Mouse (Mus musculus) stomach, embryonic 15.5 days (tissue): ENCODE measurements at regions not wholly inside any gene's neighbourhood (a gene's known extent, or its start where the extent isn't known, plus 50 kb on each side); places are given as distances from the start of the nearest gene placed in this dataset.

Experiments used
- ATAC-seq: fragments of 200-750 bp; cut with Nextera tagmentation; 2 replicates; pipeline ENCODE4 v1.8.0; 2017; ENCODE audit warnings: low read depth, moderate number of reproducible peaks, moderate TSS enrichment; ENCODE audit not compliant: insufficient read depth, low FRiP score
- H3K27ac ChIP-seq: fragments of 300-500 bp; sonication (generic); 2 replicates; pipeline ENCODE4 v1.5.1; 2015; ENCODE audit warnings: mild to moderate bottlenecking, inconsistent platforms
- H3K27me3 ChIP-seq: fragments of 300-500 bp; sonication (generic); replicated peaks from 2 replicates; pipeline ENCODE4 v1.6.1; 2015; ENCODE audit warnings: inconsistent platforms
- H3K36me3 ChIP-seq: fragments of 300-500 bp; sonication (generic); 2 replicates; pipeline ENCODE4 v1.6.1; 2015; ENCODE audit warnings: inconsistent platforms
- H3K4me1 ChIP-seq: fragments of 300-500 bp; sonication (generic); 2 replicates; pipeline ENCODE4 v1.6.1; 2015; ENCODE audit warnings: inconsistent platforms
- H3K4me2 ChIP-seq: fragments of 300-500 bp; sonication (generic); 2 replicates; pipeline ENCODE4 v1.6.1; 2015; ENCODE audit warnings: mild to moderate bottlenecking, inconsistent platforms
- H3K4me3 ChIP-seq: fragments of 300-500 bp; sonication (generic); replicated peaks from 2 replicates; pipeline ENCODE4 v1.5.1; 2015; ENCODE audit warnings: inconsistent platforms
- H3K9ac ChIP-seq: fragments of 300-500 bp; sonication (generic); 2 replicates; pipeline ENCODE4 v1.6.1; 2015; ENCODE audit warnings: inconsistent platforms
- H3K9me3 ChIP-seq: fragments of 300-500 bp; sonication (generic); 2 replicates; pipeline ENCODE4 v1.6.1; 2016; ENCODE audit warnings: inconsistent platforms
- WGBS: fragments of 180-500 bp; shearing (Covaris S2); methylation state at CpG from one replicate; pipeline ENCODE4 v1.1.7; 2015; 5-methylcytosine and 5-hydroxymethylcytosine counted together

DNA sequence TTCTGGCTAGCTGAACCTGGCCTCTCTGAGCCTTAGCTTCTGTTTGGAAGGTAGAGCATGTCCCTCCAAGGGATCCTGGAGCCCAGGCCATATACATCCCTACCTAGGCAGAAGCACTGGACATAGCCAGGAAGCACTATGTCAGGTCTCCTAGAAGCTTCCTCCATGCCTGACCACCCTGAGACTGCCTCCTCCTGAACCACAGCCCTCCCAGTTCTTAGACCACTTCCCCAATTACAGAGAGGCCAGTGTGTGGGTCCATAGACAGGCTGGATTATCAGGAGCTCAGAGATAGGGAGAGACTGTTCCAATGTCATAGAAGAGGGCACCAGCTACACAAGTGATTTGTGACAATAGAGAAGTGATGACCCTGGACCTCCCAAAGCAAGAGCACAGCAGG lies 72.0 kb downstream of the Rplp1 start:
- no peak overlapping the region for H3K27ac ChIP-seq
- no peak overlapping the region for H3K4me3 ChIP-seq
- H3K9me3 ChIP-seq, result no peaks in the 10 kb centered on the region
- ATAC-seq, result no peak
- H3K9ac ChIP-seq, result no peak overlapping the region
- H3K4me1 ChIP-seq, result no peaks in the 10 kb centered on the region
- no peak overlapping the region for H3K4me2 ChIP-seq
- no peaks in the 10 kb centered on the region for H3K27me3 ChIP-seq
- H3K36me3 ChIP-seq, result no peaks in the 10 kb centered on the region

DNA sequence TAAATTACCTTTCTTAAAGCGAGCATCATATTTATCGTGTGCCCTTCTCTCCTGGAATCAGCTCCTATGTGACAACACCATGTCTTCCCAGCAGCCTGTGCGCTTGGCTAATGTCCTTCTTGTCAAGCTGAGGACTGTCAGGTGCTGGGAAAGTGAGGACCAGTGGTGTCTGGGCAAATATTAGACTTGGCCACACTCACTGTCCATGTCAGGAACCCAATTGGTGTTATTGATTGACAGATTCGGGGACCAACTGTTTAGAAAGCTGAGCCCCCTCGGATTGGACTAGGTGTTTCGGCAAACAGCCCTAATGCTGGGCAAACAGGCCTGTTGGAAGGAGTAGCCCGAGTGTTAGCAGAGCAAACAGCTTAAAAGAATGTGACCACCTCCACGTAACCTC lies 73.1 kb downstream of the Rplp1 start:
- Histone ChIP-seq H3K4me1 (no peaks in the 10 kb centered on the region), H3K4me2 (no peak overlapping the region), H3K9me3 (no peaks in the 10 kb centered on the region), H3K9ac (no peak overlapping the region), H3K27me3 (no peaks in the 10 kb centered on the region), H3K36me3 (no peaks in the 10 kb centered on the region), H3K27ac (no peak overlapping the region), H3K4me3 (no peak overlapping the region)
- no peak for ATAC-seq
- 58% methylated on average over 8 of the region's 8 CpGs for WGBS

DNA sequence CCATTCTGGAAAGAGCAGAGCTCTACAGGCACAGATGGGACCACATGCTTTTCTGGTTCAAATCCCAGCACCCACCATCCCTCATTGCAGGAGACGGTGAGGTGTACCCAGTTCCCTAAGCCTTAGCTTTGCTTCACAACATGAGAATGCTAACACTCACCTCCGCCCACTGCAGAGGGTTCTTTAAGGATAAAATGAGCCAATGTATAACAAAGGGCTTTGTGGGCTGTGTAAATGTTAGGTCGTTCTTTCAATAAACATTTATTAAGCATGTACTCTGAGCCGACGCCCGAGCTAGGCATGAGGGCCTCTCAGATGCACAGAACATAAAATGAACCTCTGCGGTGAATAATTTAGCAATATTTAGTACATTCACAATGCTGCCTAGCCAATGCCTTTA lies 74.0 kb downstream of the Rplp1 start:
- H3K36me3 ChIP-seq, result no peaks in the 10 kb centered on the region
- 39% methylated on average over 7 of the region's 7 CpGs for WGBS
- H3K9me3 ChIP-seq, result no peaks in the 10 kb centered on the region
- H3K4me2 ChIP-seq, result no peak overlapping the region
- H3K27ac ChIP-seq, result no peak overlapping the region
- no peaks in the 10 kb centered on the region for H3K4me1 ChIP-seq
- H3K4me3 ChIP-seq, result no peak overlapping the region
- ATAC-seq, result peak; percentile 69; the same call in 1 of the 2 replicates
- no peaks in the 10 kb centered on the region for H3K27me3 ChIP-seq
- H3K9ac ChIP-seq, result no peak overlapping the region

DNA sequence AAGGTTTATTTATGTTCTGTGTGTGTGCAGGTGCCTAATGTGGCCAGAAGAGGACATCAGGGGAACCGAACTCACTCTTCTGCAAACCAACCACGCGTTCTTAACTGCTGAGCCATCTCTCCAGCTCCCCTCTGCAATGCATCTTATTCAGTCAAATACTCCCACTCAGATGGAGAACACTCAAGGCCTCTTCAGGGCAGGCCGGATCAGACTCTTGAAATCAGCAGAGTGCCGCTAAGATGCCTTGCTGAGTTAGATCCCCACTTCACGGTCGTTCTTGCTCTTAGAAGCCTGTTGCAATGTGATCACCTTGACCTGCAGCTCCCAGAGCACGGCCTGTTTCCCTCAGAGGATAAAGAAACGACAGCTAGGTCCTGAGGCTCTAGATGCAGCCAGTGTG lies 81.1 kb downstream of the Rplp1 start:
- no peak overlapping the region for H3K4me2 ChIP-seq
- 71% methylated on average over 9 of the region's 9 CpGs for WGBS

DNA sequence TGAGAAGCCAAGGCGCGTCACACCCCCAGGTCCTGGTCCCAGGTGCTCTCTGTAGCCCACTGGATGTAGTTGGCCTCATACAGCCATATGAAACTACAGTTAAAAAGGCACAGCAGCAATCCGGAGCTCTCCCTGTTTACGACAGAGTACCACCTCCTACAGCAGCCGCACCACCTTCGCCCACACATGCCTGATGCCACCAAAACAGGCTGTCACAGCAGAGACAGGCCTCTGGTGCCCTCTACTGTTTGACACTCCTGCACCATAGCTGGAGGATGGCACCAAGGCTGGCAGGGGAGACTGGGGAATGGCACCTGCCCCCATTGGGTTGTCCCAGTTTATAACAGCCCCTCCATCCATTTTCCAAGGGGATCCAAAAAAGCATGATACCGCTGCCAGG lies 84.1 kb downstream of the Rplp1 start:
- WGBS, result 70% methylated on average over 7 of the region's 7 CpGs
- Histone ChIP-seq H3K27ac (no peak overlapping the region), H3K9ac (no peak overlapping the region), H3K4me2 (no peak overlapping the region), H3K27me3 (no peaks in the 10 kb centered on the region), H3K9me3 (no peaks in the 10 kb centered on the region), H3K4me1 (no peaks in the 10 kb centered on the region), H3K4me3 (no peak overlapping the region), H3K36me3 (no peaks in the 10 kb centered on the region)
- ATAC-seq, result no peak

More for the DNA sequence above, 81.1 kb downstream of the Rplp1 start:
- Histone ChIP-seq H3K27me3 (no peaks in the 10 kb centered on the region), H3K4me1 (no peaks in the 10 kb centered on the region), H3K4me3 (no peak overlapping the region), H3K9ac (no peak overlapping the region), H3K36me3 (no peaks in the 10 kb centered on the region), H3K27ac (no peak overlapping the region), H3K9me3 (no peaks in the 10 kb centered on the region)
- no peak for ATAC-seq

DNA sequence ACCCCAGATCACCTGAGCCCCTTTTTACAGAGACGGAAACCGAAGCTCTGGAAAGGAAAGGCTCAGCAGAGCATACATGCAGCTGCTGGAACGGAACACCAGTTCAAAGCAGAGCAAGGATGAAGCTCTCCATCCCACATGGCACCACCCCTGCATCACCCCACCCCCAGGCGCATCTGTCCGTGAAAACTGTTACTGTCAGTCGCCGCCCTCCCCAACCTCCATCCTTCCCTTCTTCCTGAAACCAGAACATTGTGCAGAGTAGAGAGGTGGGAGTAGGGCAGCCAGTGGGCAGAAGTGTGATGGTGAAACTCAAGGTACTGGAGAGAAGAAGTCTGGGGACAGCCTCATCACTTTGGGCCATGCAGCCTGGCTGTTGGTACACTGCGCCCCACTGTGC lies 84.6 kb downstream of the Rplp1 start:
- no peaks in the 10 kb centered on the region for H3K4me1 ChIP-seq
- no peak overlapping the region for H3K9ac ChIP-seq
- no peak overlapping the region for H3K27ac ChIP-seq
- no peak for ATAC-seq
- H3K9me3 ChIP-seq, result no peaks in the 10 kb centered on the region
- H3K27me3 ChIP-seq, result no peaks in the 10 kb centered on the region
- H3K4me3 ChIP-seq, result no peak overlapping the region
- no peak overlapping the region for H3K4me2 ChIP-seq
- WGBS, result 72% methylated on average over 8 of the region's 8 CpGs
- H3K36me3 ChIP-seq, result no peaks in the 10 kb centered on the region

DNA sequence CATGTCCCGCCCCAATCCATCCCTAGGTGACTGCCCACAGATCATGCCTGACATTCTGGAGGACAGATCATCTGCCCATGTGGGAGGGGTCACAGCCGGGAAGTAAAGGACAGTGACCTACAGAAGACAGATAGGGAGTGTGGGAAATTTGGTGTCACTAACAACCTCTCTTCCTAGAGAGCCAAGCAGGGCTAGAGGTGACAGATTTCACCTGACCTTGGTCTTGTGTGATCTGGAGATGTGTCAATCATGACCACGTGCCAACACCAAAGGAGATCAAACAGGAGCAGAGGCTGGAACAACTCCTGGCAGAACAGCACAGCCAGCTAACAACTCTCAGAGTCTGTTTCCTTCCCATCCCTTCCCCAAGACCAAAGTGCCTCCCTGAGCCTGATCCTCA lies 85.0 kb downstream of the Rplp1 start:
- Histone ChIP-seq H3K27me3 (no peaks in the 10 kb centered on the region), H3K4me3 (no peak overlapping the region), H3K27ac (no peak overlapping the region), H3K9me3 (no peaks in the 10 kb centered on the region), H3K36me3 (no peaks in the 10 kb centered on the region), H3K9ac (no peak overlapping the region), H3K4me1 (no peaks in the 10 kb centered on the region), H3K4me2 (no peak overlapping the region)
- 75% methylated on average over 3 of the region's 3 CpGs for WGBS
- no peak for ATAC-seq

DNA sequence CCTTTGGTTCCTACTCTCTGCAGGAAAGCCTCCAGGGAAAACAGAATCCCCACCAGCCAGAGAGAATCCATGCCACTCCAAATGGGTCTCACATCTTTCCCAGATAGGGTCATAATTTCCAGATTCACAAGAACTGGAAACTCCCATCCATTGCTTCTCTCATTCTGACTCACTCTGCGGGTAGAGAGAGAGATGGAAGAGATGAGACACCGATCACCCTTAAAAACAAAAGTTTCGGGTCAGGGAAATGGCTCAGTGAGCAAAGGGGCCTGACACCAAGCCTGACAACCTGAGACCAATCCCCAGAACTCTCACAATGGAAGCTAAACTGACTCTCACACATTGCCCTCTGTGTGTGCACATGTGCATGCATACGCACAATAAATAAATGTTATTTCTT lies 86.6 kb downstream of the Rplp1 start:
- no peak overlapping the region for H3K9ac ChIP-seq
- no peak for ATAC-seq
- no peak overlapping the region for H3K4me2 ChIP-seq
- no peaks in the 10 kb centered on the region for H3K9me3 ChIP-seq
- 89% methylated on average over 4 of the region's 4 CpGs for WGBS
- H3K36me3 ChIP-seq, result no peaks in the 10 kb centered on the region
- no peak overlapping the region for H3K4me3 ChIP-seq
- H3K27ac ChIP-seq, result no peak overlapping the region
- no peaks in the 10 kb centered on the region for H3K4me1 ChIP-seq
- H3K27me3 ChIP-seq, result no peaks in the 10 kb centered on the region

DNA sequence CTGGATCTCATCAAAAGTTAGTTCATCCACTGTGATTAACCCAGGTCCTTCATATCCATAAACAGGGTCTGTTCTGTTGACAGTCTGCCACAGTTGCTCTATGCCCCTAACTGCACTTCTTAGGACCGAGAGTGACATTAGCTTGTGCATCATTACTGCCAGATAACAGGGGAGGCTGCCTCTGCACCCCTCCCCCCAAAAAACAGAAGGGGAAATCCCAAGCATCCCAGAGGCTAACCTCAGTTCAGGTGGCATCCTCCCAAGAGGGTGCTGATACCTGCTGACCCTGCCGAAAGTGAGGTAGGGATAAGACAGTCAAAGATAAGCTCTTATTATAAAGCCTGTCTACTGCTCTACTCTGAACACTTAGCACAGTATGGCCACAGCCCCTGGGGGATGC lies 87.3 kb downstream of the Rplp1 start:
- ATAC-seq, result no peak

DNA sequence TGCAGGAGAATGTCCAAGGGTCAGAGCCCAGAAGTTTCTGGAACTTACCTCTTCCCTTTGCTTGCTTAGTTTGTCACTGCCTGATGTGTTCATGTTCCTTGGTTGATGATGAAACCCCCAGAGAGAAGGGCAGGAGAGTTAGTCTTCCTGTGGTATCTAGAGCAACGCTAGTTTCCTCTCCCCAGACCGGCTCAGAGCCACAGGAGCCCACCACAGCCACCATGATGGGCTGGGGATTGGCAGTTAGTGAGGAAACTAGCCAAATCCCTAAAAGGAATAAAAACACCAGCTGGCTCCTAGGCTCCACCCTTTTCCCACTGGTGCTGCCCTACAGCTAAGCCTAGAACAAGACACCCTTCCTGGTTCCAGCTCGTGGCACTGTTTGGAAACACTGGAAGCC lies 87.9 kb downstream of the Rplp1 start:
- no peak for ATAC-seq
- Histone ChIP-seq H3K4me1 (no peaks in the 10 kb centered on the region), H3K4me3 (no peak overlapping the region), H3K4me2 (no peak overlapping the region), H3K36me3 (no peaks in the 10 kb centered on the region), H3K9me3 (no peaks in the 10 kb centered on the region), H3K9ac (no peak overlapping the region), H3K27me3 (no peaks in the 10 kb centered on the region), H3K27ac (no peak overlapping the region)
- 57% methylated on average over 3 of the region's 3 CpGs for WGBS

More for the DNA sequence above, 87.3 kb downstream of the Rplp1 start:
- 82% methylated on average over 2 of the region's 2 CpGs for WGBS
- Histone ChIP-seq H3K4me2 (no peak overlapping the region), H3K4me3 (no peak overlapping the region), H3K27me3 (no peaks in the 10 kb centered on the region), H3K9me3 (no peaks in the 10 kb centered on the region), H3K9ac (no peak overlapping the region), H3K27ac (no peak overlapping the region), H3K4me1 (no peaks in the 10 kb centered on the region), H3K36me3 (no peaks in the 10 kb centered on the region)

DNA sequence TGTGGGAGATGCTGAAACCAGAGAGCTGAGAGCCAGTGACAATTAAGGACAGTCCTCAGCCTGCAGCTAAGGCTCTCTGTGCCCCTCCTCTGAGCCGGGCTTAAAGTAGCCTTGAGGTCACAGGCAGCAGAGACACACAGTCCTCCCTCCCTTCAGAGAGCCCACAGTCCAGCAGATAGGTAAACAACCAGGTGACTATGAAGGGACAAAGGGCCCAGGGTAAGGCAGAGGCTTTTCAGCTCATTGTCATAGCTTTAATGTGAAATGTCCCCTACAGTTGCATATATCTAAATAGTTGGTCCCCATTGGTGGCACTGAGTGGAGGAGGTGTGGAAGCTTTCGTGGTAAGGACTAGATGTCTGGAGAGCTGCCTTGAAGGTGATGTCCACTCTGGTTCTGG lies 88.5 kb downstream of the Rplp1 start:
- Histone ChIP-seq H3K9me3 (no peaks in the 10 kb centered on the region), H3K4me2 (no peak overlapping the region), H3K4me3 (no peak overlapping the region), H3K4me1 (no peaks in the 10 kb centered on the region), H3K27ac (no peak overlapping the region), H3K36me3 (no peaks in the 10 kb centered on the region), H3K9ac (no peak overlapping the region), H3K27me3 (no peaks in the 10 kb centered on the region)
- WGBS, result 64% methylated on average over 2 of the region's 2 CpGs
- no peak for ATAC-seq

DNA sequence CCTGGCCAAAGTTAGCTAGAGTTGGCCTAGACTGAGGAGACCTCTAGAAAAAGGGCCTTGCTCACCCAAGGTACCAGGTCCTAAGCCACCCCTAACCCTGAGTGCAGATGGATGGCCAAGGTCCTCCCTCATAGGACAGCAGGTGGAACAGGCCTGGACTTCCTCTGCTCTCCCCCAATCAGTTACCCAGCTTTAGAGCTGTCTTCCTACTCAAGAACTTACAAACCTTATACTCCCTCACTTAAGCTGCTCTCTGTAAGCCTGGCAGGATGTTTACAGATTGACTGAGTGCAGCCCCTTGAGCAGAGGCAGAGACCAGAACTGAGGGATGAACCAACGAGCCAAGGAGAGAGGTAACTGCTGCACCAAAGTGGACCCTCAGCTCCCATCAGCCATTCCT lies 94.5 kb downstream of the Rplp1 start:
- H3K4me2 ChIP-seq, result no peak overlapping the region
- H3K4me1 ChIP-seq, result 0 out of 2 replicates have a peak, but pooled peaks cover 6% of the 10 kb centered on the region
- H3K9ac ChIP-seq, result no peak overlapping the region
- no peaks in the 10 kb centered on the region for H3K27me3 ChIP-seq
- no peak overlapping the region for H3K4me3 ChIP-seq
- H3K9me3 ChIP-seq, result no peaks in the 10 kb centered on the region
- no peaks in the 10 kb centered on the region for H3K36me3 ChIP-seq
- WGBS, result 38% methylated on average over 1 of the region's 1 CpGs
- no peak for ATAC-seq
- no peak overlapping the region for H3K27ac ChIP-seq

DNA sequence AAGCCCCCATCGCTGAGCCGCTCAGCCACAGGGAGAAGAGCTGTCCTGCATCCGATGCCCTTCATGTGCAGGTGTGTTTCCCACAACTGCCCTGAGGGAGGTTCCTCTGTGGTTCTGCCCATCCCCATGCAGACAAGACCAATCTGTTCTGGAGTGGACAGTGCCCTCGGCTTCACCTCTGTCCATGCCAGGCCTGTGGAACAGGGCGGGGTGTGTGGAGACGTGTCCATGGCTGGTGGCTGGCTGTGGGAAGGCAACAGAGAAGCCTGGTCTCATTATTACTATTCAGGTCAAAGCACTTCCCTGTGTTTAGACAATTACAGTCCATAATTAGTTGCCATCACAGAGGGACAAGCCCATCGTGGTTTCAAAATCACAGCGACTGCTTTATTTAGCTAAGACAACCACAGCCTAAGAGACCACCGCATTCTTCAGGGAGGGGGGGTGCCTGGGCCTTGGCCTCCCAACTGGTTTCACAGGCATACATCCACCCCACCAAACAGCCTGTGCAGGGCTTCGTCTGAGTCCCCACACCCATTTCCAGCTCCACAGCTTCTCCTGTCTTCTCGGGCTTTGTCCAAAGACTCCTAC lies 97.7 kb downstream of the Rplp1 start:
- Histone ChIP-seq H3K27me3 (no peaks in the 10 kb centered on the region), H3K36me3 (no peaks in the 10 kb centered on the region), H3K4me2 (no peak overlapping the region), H3K9ac (no peak overlapping the region), H3K4me1 (0 out of 2 replicates have a peak, but pooled peaks cover 6% of the 10 kb centered on the region), H3K4me3 (no peak overlapping the region), H3K9me3 (no peaks in the 10 kb centered on the region), H3K27ac (no peak overlapping the region)
- 65% methylated on average over 11 of the region's 11 CpGs for WGBS
- ATAC-seq, result no peak
